Mouse (Mus musculus): Measurements from ENCODE around the gene Gm21883. TPM values are rescaled to one million over a fixed set of nuclear protein-coding genes. Genes with fewer than 3 reads are reported as not detected.

The Gm21883 gene
- not detected for polyA plus RNA-seq (2015; fragmentation: Illumina TruSeq; extraction: RNeasy Lipid Tissue Mini Kit (QIAGEN cat#74804); ENCODE audit: insufficient read depth, low read depth, low replicate concordance)

GRCm38 (mm10) chrX:31574183-31574582 lies at the start of gene Gm21883:
Gene Gm21883, minus strand, starts transcription at chrX:31574283.

GRCm38 (mm10) chrX:31618820-31619219 lies 44.7 kb upstream of the Gm21883 start, which contains the start of gene Spin2e:
Gene Spin2e, minus strand, starts transcription at chrX:31618920.

Other genes with a start within 250 kb of the Gm21883 start
- not detected for gene Btbd35f26, start 237.8 kb downstream of the Gm21883 start, polyA plus RNA-seq (2015; fragmentation: Illumina TruSeq; extraction: RNeasy Lipid Tissue Mini Kit (QIAGEN cat#74804); ENCODE audit: insufficient read depth, low read depth, low replicate concordance)
- not detected for gene Btbd35f19, start 190.4 kb downstream of the Gm21883 start, polyA plus RNA-seq (2015; fragmentation: Illumina TruSeq; extraction: RNeasy Lipid Tissue Mini Kit (QIAGEN cat#74804); ENCODE audit: insufficient read depth, low read depth, low replicate concordance)
- gene Spin2e, start 44.6 kb upstream of the Gm21883 start, polyA plus RNA-seq (2015; fragmentation: Illumina TruSeq; extraction: RNeasy Lipid Tissue Mini Kit (QIAGEN cat#74804); ENCODE audit: insufficient read depth, low read depth, low replicate concordance): not detected
- gene Btbd35f25, start 142.9 kb upstream of the Gm21883 start, polyA plus RNA-seq (2015; fragmentation: Illumina TruSeq; extraction: RNeasy Lipid Tissue Mini Kit (QIAGEN cat#74804); ENCODE audit: insufficient read depth, low read depth, low replicate concordance): not detected